Mouse (Mus musculus) heart, adult 2 months (tissue): ENCODE results near the gene Lipe. TPM values are rescaled to one million over a fixed set of nuclear protein-coding genes. Genes with fewer than 3 reads are reported as not detected.

ENCODE experiments used
- DNase-seq, 2 experiments: peaks; one replicate each; pipeline ENCODE4 v3.0.0; 2021
- H3K27ac ChIP-seq: fragments of 200-600 bp; 2 replicates; pipeline ENCODE4 v1.8.1; 2022
- H3K27me3 ChIP-seq: fragments of 200-500 bp; 2 replicates; pipeline ENCODE4 v1.6.1; 2012; ENCODE audit warnings: mild to moderate bottlenecking, low read length, inconsistent platforms, mixed read lengths; ENCODE audit not compliant: control insufficient read depth, insufficient read depth
- H3K36me3 ChIP-seq: fragments of 200-500 bp; 2 replicates; pipeline ENCODE4 v1.6.1; 2012; ENCODE audit warnings: low read length, inconsistent platforms; ENCODE audit not compliant: control insufficient read depth, insufficient read depth
- H3K4me1 ChIP-seq: fragments of 200-500 bp; 2 replicates; pipeline ENCODE4 v1.6.1; 2011; ENCODE audit warnings: low read length; ENCODE audit not compliant: control insufficient read depth, insufficient read depth
- H3K4me3 ChIP-seq: fragments of 200-600 bp; 2 replicates; pipeline ENCODE4 v1.8.1; 2022
- H3K79me2 ChIP-seq: fragments of 200-500 bp; replicated peaks from 2 replicates; pipeline ENCODE4 v1.6.1; 2012; ENCODE audit warnings: mild to moderate bottlenecking, inconsistent platforms, low read length, moderate library complexity, mixed read lengths; ENCODE audit not compliant: control insufficient read depth, insufficient read depth
- H3K9ac ChIP-seq: fragments of 200-500 bp; 2 replicates; pipeline ENCODE4 v1.6.1; 2012; ENCODE audit warnings: low read depth, mild to moderate bottlenecking, control low read depth, inconsistent platforms, low read length, mixed read lengths
- CTCF ChIP-seq: fragments of 200-600 bp; IDR thresholded peaks from 2 replicates; pipeline ENCODE4 v1.8.1; 2022; ENCODE audit warnings: antibody characterized with exemption, mild to moderate bottlenecking, moderate library complexity
- EP300 ChIP-seq: fragments of 200-500 bp; IDR thresholded peaks from 2 replicates; pipeline ENCODE4 v1.6.1; 2011; ENCODE audit warnings: low read depth, low read length, control low read depth; ENCODE audit not compliant: insufficient read depth
- POLR2A ChIP-seq: fragments of 200-500 bp; IDR thresholded peaks from 2 replicates; pipeline ENCODE4 v1.6.1; 2011; ENCODE audit warnings: mild to moderate bottlenecking, low read depth, low read length, control low read depth; ENCODE audit not compliant: insufficient read depth
- WGBS: fragments of 180-500 bp; shearing (Covaris S2); methylation state at CpG from one replicate; pipeline ENCODE4 v1.1.7; 2018; 5-methylcytosine and 5-hydroxymethylcytosine counted together
- intact Hi-C: fragments of 180-260 bp; cut with DNase I; formaldehyde crosslinking; loops from one replicate; pipeline ENCODE4 v1.15.1; 2025
- polyA plus RNA-seq: library from polyadenylated mRNA; depleted of rRNA; stranded (reverse); fragments of >200 nt; gene quantifications from 2 replicates; pipeline ENCODE4 v1.2.3, GENCODE M21; 2012
- total RNA-seq, 2 experiments: library from RNA; stranded (reverse); gene quantifications; 2 replicates each; pipeline ENCODE4 v1.2.3; 2021

Gene Lipe
- total and polyA plus RNA-seq, 3 experiments: 42.7 to 97.8 (median 44.1) TPM

DNA sequence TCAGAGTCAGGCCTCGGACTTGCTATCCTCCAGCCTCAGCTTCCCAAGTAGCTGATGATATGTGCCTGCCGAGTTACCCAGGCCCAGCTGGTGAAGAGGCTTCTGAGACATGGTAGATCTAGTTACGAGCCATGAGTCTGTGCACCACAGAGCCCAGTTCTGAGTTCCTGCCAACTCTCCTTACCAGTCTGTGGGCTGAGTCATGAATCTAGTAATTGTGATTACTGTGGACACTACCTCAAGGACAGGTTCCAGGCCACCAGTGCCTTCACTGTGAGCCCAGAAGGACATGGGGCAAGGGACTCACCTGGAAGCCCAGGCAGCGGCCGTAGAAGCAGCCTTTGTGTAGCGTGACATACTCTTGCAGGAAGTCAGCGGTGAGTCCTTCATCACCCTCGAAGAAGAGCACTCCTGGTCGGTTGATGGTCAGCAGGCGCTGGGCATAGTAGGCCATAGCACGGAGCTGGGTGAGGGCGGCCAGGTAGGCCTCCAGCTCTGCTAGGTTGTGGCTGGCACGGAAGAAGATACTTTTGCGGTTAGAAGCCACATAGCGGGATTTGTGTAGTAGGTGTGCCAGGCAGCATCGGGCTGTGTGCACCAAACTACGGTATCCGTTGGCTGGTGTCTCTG, 10.6 kb downstream of the Lipe start:
- peak overlapping the region; percentile 96 for H3K27ac ChIP-seq
- peaks cover 9% of the 10 kb centered on the region; the same call in 1 of the 2 replicates for H3K36me3 ChIP-seq
- peak overlapping the region; percentile 57 for H3K9ac ChIP-seq
- H3K79me2 ChIP-seq: peaks cover 4% of the 10 kb centered on the region; the same call in 1 of the 2 replicates
- peak overlapping the region; percentile 67 for H3K4me3 ChIP-seq
- WGBS: 59% methylated on average over 18 of the region's 18 CpGs
- H3K4me1 ChIP-seq: peaks cover 32% of the 10 kb centered on the region
- DNase-seq: peak; percentile 33 to 36
- no peak for TF ChIP-seq CTCF
- intact Hi-C loops: loop anchor here (2.0 kb wide), 1 partner anchor 45 kb away; no protein-coding TSS in a partner anchor
- H3K27me3 ChIP-seq: no peaks in the 10 kb centered on the region

DNA sequence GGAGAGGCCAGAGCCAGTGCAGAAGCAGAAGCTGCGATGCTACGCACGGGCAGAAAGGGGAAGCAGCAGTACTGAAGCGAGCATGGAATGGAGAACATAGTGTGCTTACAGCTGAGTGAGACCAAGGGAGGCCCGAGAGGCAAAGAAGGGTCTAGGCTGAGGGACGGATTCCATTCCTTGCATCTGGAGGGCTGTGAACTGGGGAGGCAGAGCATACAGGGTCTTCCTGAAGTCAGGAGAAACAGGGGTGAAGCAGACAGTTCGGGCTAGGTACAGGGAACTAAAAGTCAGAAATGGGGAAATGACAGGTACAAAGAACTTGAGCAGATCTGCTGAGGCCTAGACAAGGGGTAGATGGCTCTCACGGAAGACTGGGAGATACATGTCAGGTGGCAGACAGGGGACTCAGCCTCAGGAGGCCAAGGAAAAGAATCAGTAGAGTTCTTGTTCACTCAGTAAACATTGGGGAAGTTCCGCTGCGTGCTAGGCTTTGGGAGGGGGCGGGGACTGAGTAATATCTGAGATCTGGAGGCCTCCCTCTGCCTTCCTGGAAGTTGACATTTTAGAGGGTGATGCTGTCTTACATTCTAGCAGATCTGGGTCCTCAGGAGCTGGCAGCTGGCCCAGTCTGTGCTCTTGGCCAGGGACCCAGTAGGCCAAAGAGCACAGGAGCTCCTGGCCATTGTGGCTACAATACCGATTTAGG, 12.5 kb downstream of the Lipe start:
- H3K27ac ChIP-seq: peak overlapping the region; percentile 96
- H3K36me3 ChIP-seq: peaks cover 9% of the 10 kb centered on the region
- peak overlapping the region; percentile 31 for H3K9ac ChIP-seq
- WGBS: 26% methylated on average over 12 of the region's 12 CpGs
- peak; percentile 91 to 92 for DNase-seq
- H3K27me3 ChIP-seq: no peaks in the 10 kb centered on the region
- H3K79me2 ChIP-seq: no peaks in the 10 kb centered on the region
- intact Hi-C loops: no loop called here
- H3K4me1 ChIP-seq: peaks cover 28% of the 10 kb centered on the region
- H3K4me3 ChIP-seq: peak overlapping the region; percentile 67
- TF ChIP-seq POLR2A: peak; percentile 70
- TF ChIP-seq CTCF: no peak
- TF ChIP-seq EP300: peak; percentile 88; the same call in 1 of the 2 replicates

DNA sequence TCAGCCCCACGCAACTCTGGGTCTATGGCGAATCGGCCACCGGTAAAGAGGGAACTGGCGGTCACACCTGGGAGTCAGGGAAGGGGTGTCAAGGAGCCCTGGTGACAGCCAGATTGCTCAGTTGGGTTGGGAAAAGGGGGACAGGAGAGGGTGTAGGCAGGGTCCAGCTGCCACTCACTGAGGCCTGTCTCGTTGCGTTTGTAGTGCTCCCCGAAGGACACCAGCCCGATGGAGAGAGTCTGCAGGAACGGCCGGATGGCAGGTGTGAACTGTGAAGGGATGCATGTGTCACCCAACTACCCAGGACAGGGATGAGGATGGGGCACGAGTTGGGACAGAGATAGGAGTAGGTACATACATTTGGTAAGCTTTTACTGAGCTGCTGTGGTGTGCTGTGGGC, 13.3 kb downstream of the Lipe start:
- WGBS: 88% methylated on average over 12 of the region's 12 CpGs
- intact Hi-C loops: no loop called here
- Histone ChIP-seq H3K4me3 (peak overlapping the region; percentile 67), H3K9ac (no peak overlapping the region), H3K36me3 (peaks cover 12% of the 10 kb centered on the region), H3K27me3 (no peaks in the 10 kb centered on the region), H3K79me2 (no peaks in the 10 kb centered on the region), H3K4me1 (peaks cover 21% of the 10 kb centered on the region), H3K27ac (peak overlapping the region; percentile 96)
- TF ChIP-seq EP300 (no peak), POLR2A (no peak)
- DNase-seq: peak in 1 of 2 experiments; percentile 20

DNA sequence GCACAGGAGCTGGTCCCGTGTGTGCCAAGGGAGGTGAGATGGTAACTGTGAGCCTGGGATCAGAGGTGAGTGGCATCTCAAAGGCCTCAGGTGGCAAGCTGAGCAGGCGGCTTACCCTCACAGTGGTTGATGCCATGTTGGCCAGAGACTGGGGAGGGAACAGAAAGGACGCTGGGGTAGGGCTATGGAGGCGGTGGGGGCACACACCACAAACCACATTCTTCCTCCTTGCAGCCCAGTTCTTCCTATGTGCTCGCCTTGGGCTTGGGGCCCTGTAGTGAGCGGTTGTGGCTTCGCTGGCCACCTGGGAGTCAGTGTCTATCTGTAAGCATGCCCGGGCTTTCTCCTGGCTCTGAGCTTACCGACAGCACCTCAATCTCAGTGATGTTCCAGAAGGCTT, 13.7 kb downstream of the Lipe start:
- intact Hi-C loops: no loop called here
- no peak overlapping the region for H3K4me3 ChIP-seq

DNA sequence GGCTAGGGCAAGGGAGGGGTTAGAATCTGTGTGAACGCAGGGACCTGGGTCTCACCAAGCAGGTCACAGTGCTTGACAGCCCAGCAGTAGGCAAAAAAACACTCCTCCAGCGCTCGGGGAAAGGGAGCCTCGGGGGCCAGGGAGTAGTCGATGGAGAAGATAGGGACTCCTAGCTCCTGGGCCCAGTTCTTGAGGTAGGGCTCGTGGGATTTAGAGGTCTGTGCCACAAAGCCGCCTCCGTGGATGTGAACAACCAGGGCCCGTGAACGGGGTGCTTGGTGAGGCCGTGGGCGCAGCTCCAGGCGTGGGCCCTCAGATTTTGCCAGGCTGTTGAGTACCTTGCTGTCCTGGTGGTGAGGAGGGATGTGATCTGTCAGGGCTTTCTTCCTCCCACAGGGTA, 14.2 kb downstream of the Lipe start:
- no peak overlapping the region for H3K27ac ChIP-seq
- TF ChIP-seq EP300 (no peak), POLR2A (no peak), CTCF (no peak)
- no peak overlapping the region for H3K9ac ChIP-seq
- peaks cover 12% of the 10 kb centered on the region for H3K36me3 ChIP-seq
- intact Hi-C loops: no loop called here
- WGBS: 89% methylated on average over 13 of the region's 13 CpGs
- H3K27me3 ChIP-seq: no peaks in the 10 kb centered on the region
- no peaks in the 10 kb centered on the region for H3K79me2 ChIP-seq
- H3K4me1 ChIP-seq: peaks cover 19% of the 10 kb centered on the region
- no peak overlapping the region for H3K4me3 ChIP-seq
- DNase-seq: no peak

More for the DNA sequence above, 13.7 kb downstream of the Lipe start:
- peaks cover 19% of the 10 kb centered on the region for H3K4me1 ChIP-seq
- no peak overlapping the region for H3K27ac ChIP-seq
- H3K9ac ChIP-seq: no peak overlapping the region
- TF ChIP-seq CTCF (no peak), EP300 (no peak), POLR2A (no peak)
- no peaks in the 10 kb centered on the region for H3K79me2 ChIP-seq
- WGBS: 83% methylated on average over 9 of the region's 9 CpGs
- peak in 1 of 2 experiments; percentile 29 for DNase-seq
- peaks cover 12% of the 10 kb centered on the region for H3K36me3 ChIP-seq
- H3K27me3 ChIP-seq: no peaks in the 10 kb centered on the region

DNA sequence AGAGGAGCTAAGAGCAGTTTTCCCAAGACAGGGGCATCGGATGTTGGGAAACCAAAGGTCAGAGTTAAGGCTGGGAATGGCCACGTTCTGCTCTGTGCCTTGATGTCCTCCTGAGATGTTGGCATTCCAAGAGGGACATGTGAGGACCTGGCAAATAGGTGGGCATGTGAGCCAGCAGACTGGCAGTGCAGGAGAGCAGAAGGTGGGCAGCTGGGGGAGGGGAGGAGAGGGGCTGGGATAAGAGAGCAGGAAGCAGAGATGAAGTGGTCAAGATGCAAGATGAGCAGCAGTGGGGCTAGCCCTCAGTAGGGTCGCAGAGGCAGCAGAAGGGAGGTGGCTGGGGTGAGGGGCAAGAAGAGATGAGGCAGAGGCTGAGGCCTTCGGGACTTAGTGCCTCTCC, 14.6 kb downstream of the Lipe start:
- H3K4me1 ChIP-seq: peaks cover 17% of the 10 kb centered on the region
- H3K4me3 ChIP-seq: no peak overlapping the region
- WGBS: 69% methylated on average over 4 of the region's 4 CpGs
- H3K9ac ChIP-seq: no peak overlapping the region
- intact Hi-C loops: no loop called here
- no peak overlapping the region for H3K27ac ChIP-seq
- no peak for TF ChIP-seq CTCF
- no peak for TF ChIP-seq EP300
- no peak for TF ChIP-seq POLR2A
- no peaks in the 10 kb centered on the region for H3K27me3 ChIP-seq
- DNase-seq: peak in 1 of 2 experiments; percentile 15
- H3K79me2 ChIP-seq: no peaks in the 10 kb centered on the region
- H3K36me3 ChIP-seq: peaks cover 12% of the 10 kb centered on the region
